ENCODE assay signal across 24 mouse cellular contexts in genomic region chr6:99053998-99054397, GRCm38 (mm10).
A peak's percentile ranks its signal among the peaks of the same experiment; 100 is the strongest.
DNase-seq lines count a peak whose midpoint lies in the region; ATAC-seq and TF ChIP-seq lines count a peak whose summit lies in the region.
"Had no signal": no experiment of that assay in that cellular context is flagged by ENCODE, and none has a peak within 500 bp of the region (broad histone marks: within the 10 kb centered on the region; RNA-seq: fewer than 3 reads in every experiment).

No protein-coding gene starts in this region.

- peak; percentile 74 to 76 for DNase-seq in B cell, adult 2 months
- DNase-seq in spleen, adult 12 weeks (ENCODE audit: low spot score): peak; percentile 18
- DNase-seq in spleen, postnatal 14 days (ENCODE audit: low spot score in 2 of 2): peak; percentile 24 to 28
- DNase-seq in heart, embryonic 10.5 days (ENCODE audit: low spot score): no peak
- no peak for DNase-seq in midbrain, postnatal 0 days (ENCODE audit: low spot score)
- no peak for DNase-seq in heart, adult 9 months (ENCODE audit: low spot score in 2 of 2)
- DNase-seq: adrenal gland, postnatal 10 days; adrenal gland, postnatal 36 days; cerebellum, adult 18-20 months; cerebellum, adult 9-10 months; cerebellum, postnatal 14 days; gastrocnemius, adult 2 months; gastrocnemius, postnatal 14 days; heart, adult 11 months; heart, postnatal 14 days; heart, postnatal 4 days had no signal

- no peak overlapping the region for H3K27ac ChIP-seq in heart, embryonic 10.5 days
- H3K27ac ChIP-seq in liver, embryonic 12.5 days: no peak overlapping the region
- no peak overlapping the region for H3K27ac ChIP-seq in midbrain, postnatal 0 days (ENCODE audit: low read depth, low read length)
- H3K27ac ChIP-seq: forebrain, embryonic 10.5 days; forebrain, embryonic 13.5 days; gastrocnemius, adult 2 months; heart, embryonic 13.5 days; hindbrain, embryonic 15.5 days had no signal

- 88% methylated on average over 2 of the region's 2 CpGs for WGBS in heart, embryonic 10.5 days
- 80% methylated on average over 2 of the region's 2 CpGs for WGBS in liver, embryonic 12.5 days (ENCODE audit: insufficient replicate concordance)
- WGBS in midbrain, postnatal 0 days: 93% methylated on average over 2 of the region's 2 CpGs

- H3K4me1 ChIP-seq in heart, embryonic 10.5 days: peaks cover 33% of the 10 kb centered on the region
- H3K4me1 ChIP-seq in liver, embryonic 12.5 days: peaks cover 15% of the 10 kb centered on the region
- no peaks in the 10 kb centered on the region for H3K4me1 ChIP-seq in midbrain, postnatal 0 days (ENCODE audit: insufficient read depth, low read length)
- H3K4me1 ChIP-seq: forebrain, embryonic 10.5 days; forebrain, embryonic 13.5 days; hindbrain, embryonic 15.5 days had no signal

- no peaks in the 10 kb centered on the region for H3K27me3 ChIP-seq in heart, embryonic 10.5 days (ENCODE audit: insufficient read depth, poor library complexity, severe bottlenecking)
- no peaks in the 10 kb centered on the region for H3K27me3 ChIP-seq in liver, embryonic 12.5 days (replicated peaks)
- no peaks in the 10 kb centered on the region for H3K27me3 ChIP-seq in midbrain, postnatal 0 days (ENCODE audit: insufficient read depth, low read length)
- H3K27me3 ChIP-seq: forebrain, embryonic 13.5 days; heart, embryonic 13.5 days; hindbrain, embryonic 15.5 days; Patski had no signal

- no peak for TF ChIP-seq CTCF in midbrain, postnatal 0 days (IDR thresholded peaks at IDR 0.05)

- H3K9me3 ChIP-seq in heart, embryonic 10.5 days: no peaks in the 10 kb centered on the region
- H3K9me3 ChIP-seq in liver, embryonic 12.5 days (replicated peaks): no peaks in the 10 kb centered on the region
- no peaks in the 10 kb centered on the region for H3K9me3 ChIP-seq in midbrain, postnatal 0 days (ENCODE audit: low read length)
- H3K9me3 ChIP-seq: forebrain, embryonic 10.5 days; forebrain, embryonic 13.5 days; G1E; heart, embryonic 13.5 days; hindbrain, embryonic 15.5 days had no signal

- ATAC-seq in liver, embryonic 12.5 days: no peak
- no peak for ATAC-seq in midbrain, postnatal 0 days (ENCODE audit: low FRiP score)
- ATAC-seq: forebrain, embryonic 13.5 days; forebrain, embryonic 16.5 days; Patski had no signal

- no peak overlapping the region for H3K4me3 ChIP-seq in heart, embryonic 10.5 days
- H3K4me3 ChIP-seq in liver, embryonic 12.5 days: no peak overlapping the region
- H3K4me3 ChIP-seq in midbrain, postnatal 0 days (ENCODE audit: low read depth, low read length): no peak overlapping the region
- H3K4me3 ChIP-seq: forebrain, embryonic 10.5 days; forebrain, embryonic 13.5 days; gastrocnemius, adult 2 months; heart, embryonic 13.5 days; hindbrain, embryonic 15.5 days had no signal

- H3K36me3 ChIP-seq in heart, embryonic 10.5 days: no peaks in the 10 kb centered on the region
- H3K36me3 ChIP-seq in liver, embryonic 12.5 days: no peaks in the 10 kb centered on the region
- H3K36me3 ChIP-seq in midbrain, postnatal 0 days (ENCODE audit: insufficient read depth, low read length): no peaks in the 10 kb centered on the region
- H3K36me3 ChIP-seq: forebrain, embryonic 10.5 days; heart, embryonic 13.5 days; hindbrain, embryonic 15.5 days had no signal

- no peak overlapping the region for H3K4me2 ChIP-seq in liver, embryonic 12.5 days
- H3K4me2 ChIP-seq in midbrain, postnatal 0 days (ENCODE audit: low read depth, low read length, poor library complexity, severe bottlenecking): no peak overlapping the region
- H3K4me2 ChIP-seq: forebrain, embryonic 13.5 days; heart, embryonic 13.5 days; hindbrain, embryonic 15.5 days had no signal

- no peak overlapping the region for H3K9ac ChIP-seq in liver, embryonic 12.5 days
- H3K9ac ChIP-seq in midbrain, postnatal 0 days (replicated peaks; ENCODE audit: low read length, poor library complexity, severe bottlenecking): no peak overlapping the region
- H3K9ac ChIP-seq: forebrain, embryonic 13.5 days; heart, embryonic 13.5 days; hindbrain, embryonic 15.5 days had no signal

Comparison
In these comparisons a context has a peak if more than half of its experiments do, and no peak if none do; other contexts are left out.
1. DNase-seq: peak in B cell, adult 2 months (2 of 2), spleen, adult 12 weeks (single experiment) and spleen, postnatal 14 days (2 of 2); none in heart, embryonic 10.5 days (single experiment), midbrain, postnatal 0 days (single experiment) and heart, adult 9 months (0 of 2).